Mouse (Mus musculus): ENCODE data around the gene Cpd.
A peak's percentile ranks its signal among the peaks of the same experiment; 100 is the strongest.

Gene Cpd

DNA sequence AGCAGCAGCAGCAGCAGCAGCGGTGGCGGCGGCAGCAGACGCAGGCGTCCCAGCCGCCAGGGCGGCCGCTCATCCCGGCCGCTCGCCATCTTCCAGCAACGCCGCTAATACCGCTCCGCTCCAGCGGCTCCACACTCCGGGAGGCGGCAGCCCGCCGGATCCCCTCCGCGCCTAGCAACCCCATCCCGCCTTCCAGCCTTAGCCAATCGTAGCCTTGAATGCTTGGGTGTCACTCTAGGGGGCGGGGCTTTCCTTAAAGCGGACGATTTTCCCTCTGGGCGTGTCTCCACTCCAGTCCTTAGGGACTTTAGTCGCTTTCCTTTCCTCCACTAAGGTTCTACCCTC lies at the start of gene Cpd:
TSS of gene Cpd (minus strand) at position 141 of the 345 bp plus-strand sequence.
- peak; percentile 70 to 78 for DNase-seq (ENCODE audit: low read depth in 1 of 2, low spot score in 2 of 2)

DNA sequence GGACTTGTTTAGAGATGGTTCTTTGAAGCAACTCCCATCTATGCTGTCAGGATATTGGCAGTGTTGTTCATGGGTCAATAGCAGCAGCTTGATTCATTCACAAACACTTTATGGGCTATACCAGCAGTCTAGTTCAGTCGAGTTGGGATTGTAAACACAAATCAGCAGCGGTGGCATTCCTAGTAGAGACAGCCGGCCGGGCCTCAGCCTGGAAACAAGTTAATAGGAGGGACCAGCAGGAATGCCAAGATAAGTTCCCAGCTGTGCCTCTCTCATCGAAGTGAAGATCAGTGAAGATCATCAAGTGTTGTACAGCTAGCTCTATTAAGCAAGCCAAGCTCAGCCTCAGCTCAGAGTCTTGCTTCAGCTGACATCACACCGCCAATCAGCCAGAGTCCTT lies 49.5 kb upstream of the Cpd start:
- DNase-seq (ENCODE audit: low read depth in 1 of 2, low spot score in 2 of 2): no peak

GRCm38 (mm10) chr11:76894240-76894639 lies 47.4 kb upstream of the Cpd start:
- peak in 1 of 2 experiments; percentile 11 for DNase-seq (ENCODE audit: low read depth in 1 of 2, low spot score in 2 of 2)

GRCm38 (mm10) chr11:76893570-76893969 lies 46.8 kb upstream of the Cpd start:
- no peak for DNase-seq (ENCODE audit: low read depth in 1 of 2, low spot score in 2 of 2)

DNA sequence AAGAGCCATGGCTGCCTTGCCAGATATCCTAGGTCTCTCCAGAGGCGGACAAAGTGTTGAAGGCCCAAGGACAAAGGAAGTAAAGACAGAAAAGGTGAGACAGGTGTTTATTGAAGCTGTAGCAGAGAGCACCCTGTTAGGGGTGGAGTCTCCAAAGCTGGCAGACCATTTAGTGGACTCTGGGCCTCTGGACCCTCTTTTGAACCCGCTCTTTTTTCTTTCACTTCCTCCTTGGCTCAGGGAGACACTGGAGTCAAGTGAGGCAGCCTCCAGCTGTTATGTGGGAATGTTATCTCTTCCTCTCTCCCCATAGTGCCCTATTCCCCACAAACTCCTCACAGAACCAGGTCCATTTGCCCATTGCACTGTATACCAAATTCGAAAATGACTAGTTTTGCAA lies 46.2 kb upstream of the Cpd start:
- DNase-seq (ENCODE audit: low read depth in 1 of 2, low spot score in 2 of 2): no peak

DNA sequence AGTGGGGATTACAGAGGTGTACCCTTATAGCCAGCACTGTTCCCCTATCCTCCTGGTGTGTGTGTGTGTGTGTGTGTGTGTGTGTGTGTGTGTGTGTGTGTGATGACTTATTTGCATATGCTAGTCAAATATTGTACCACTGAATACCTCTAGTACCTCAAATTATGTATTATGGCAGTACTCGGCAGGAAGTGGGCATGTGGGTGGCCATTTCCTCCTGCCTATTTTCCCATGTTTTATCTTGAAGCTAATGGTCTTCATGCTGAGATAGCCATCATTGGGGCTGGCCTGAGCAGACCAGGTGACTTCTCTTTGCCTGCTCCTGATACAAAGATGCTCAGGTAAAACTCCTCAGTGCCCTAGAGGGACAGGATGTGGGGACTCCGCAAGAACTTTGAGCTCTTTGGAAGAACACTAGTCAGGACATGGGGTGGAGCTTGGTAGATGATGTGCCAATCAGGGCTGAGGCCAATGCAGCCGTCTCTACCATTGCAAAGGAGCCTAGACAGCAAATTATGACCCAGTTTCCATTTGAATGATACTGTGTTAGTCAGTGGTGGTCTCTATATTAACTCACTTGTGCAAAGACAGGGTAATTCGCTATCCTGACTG lies 45.0 kb upstream of the Cpd start:
- no peak for DNase-seq (ENCODE audit: low read depth in 1 of 2, low spot score in 2 of 2)

GRCm38 (mm10) chr11:76891171-76891570 lies 44.4 kb upstream of the Cpd start:
- no peak for DNase-seq (ENCODE audit: low read depth in 1 of 2, low spot score in 2 of 2)

DNA sequence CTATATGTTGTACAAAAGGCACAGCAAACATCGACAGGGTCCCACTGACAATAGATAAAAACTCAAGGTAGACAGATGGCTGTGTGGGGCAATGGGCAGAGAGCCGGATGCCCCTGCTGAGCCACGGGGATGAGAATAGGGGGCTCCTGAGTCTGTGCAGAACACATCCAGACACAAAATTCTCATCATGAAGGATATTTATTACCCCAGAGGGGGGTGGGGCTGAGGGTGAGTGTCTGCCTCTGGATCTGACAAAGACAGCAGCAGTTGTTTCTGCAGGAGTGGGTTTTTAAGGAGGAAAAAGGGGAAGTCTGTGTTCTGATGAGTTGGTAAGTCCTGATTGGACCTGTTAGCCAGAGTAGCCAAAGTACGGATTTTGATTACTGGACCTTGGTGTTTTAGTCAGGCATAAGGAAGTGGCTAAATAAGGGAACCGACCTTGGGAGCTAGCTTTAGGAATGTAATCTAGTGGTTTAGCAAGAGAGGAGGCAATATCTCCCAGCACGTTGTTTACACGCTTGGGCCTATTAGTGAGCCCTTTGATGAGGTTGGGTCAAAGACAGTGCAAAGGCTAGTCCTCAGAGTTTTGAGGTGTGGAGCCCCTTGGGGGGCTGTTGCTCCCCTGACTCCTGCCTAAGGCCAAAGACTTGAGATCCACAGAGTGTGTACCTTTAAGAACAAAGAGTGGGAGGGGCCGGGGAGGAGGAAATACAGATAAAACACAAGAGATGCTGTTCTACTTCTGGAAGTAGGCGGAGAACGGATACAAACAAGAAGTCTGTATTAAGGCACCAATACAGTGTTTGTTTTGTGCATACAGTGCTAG lies 42.7 kb upstream of the Cpd start:
- no peak for DNase-seq (ENCODE audit: low read depth in 1 of 2, low spot score in 2 of 2)

DNA sequence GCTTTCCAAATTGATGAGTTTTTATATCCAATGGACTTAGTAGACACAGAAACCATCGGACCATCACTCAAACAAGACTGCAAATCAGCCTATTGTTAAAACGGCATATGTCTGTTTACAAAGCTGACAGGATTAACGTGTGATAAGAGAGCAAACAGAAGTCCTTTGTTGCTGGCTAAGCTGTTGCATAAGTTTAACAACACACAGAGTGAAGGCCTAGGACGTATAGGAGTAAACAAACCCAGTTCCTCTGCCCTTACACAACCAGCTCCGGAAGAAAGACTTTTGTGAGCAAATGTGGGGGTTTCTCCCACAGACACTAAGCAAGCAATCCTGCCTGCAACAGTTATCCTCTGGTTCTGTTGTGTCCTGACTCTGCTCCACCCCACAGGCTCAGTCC lies 37.6 kb upstream of the Cpd start:
- no peak for DNase-seq (ENCODE audit: low read depth in 1 of 2, low spot score in 2 of 2)

DNA sequence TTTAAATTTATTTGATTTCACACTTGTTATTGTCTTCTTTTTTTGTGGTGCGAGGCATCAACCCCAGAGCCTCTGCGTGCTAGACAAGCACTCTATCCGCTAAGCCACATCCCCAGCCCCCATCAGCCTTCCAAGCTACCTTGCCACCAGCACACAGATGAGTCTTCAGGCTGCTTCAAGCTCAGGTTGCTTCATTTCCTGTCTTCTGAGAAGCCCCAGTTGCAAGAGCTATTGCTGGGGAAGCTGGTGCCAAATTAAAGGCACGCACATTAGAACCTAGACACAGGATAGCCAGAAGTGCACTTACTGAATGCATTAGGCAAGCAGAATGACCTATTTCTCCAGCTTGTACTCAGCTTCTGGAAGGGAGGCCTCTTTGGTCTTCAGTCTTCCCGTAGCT lies 33.0 kb upstream of the Cpd start:
- no peak for DNase-seq (ENCODE audit: low read depth in 1 of 2, low spot score in 2 of 2)

GRCm38 (mm10) chr11:76874766-76875165 lies 27.9 kb upstream of the Cpd start:
- DNase-seq (ENCODE audit: low read depth in 1 of 2, low spot score in 2 of 2): no peak

- no peak for DNase-seq (ENCODE audit: low read depth in 1 of 2, low spot score in 2 of 2)
Observed at GRCm38 (mm10) chr11:76873865-76874264, 27.0 kb upstream of the Cpd start.

- no peak for DNase-seq (ENCODE audit: low read depth in 1 of 2, low spot score in 2 of 2)
Observed at GRCm38 (mm10) chr11:76872556-76873234, 25.9 kb upstream of the Cpd start.

DNA sequence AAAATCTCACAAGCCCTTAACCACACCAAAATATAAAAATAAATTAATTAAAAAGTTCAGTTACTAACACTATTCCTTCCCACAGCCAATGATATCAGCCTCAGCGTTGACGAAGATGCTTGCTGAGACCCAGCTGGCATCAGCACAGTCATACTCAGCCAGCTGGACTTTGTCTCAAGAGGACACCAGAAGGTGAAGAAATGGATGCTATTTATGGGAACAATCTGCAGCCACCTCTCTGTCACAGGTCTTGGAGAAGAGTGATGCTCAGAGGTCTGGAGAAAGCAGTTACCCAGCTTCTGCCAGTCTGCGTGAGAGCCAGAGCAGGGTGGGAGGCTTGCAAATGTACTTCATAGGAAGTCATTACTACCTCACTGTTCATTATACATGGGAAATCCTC lies 14.4 kb upstream of the Cpd start:
- no peak for DNase-seq (ENCODE audit: low read depth in 1 of 2, low spot score in 2 of 2)

- peak; percentile 11 to 23 for DNase-seq (ENCODE audit: low read depth in 1 of 2, low spot score in 2 of 2)
Observed at GRCm38 (mm10) chr11:76859261-76859660, 12.4 kb upstream of the Cpd start.

- DNase-seq (ENCODE audit: low read depth in 1 of 2, low spot score in 2 of 2): no peak
Observed at GRCm38 (mm10) chr11:76858781-76859180, 12.0 kb upstream of the Cpd start.

- DNase-seq (ENCODE audit: low read depth in 1 of 2, low spot score in 2 of 2): no peak
Observed at GRCm38 (mm10) chr11:76857111-76857510, 10.3 kb upstream of the Cpd start.

DNA sequence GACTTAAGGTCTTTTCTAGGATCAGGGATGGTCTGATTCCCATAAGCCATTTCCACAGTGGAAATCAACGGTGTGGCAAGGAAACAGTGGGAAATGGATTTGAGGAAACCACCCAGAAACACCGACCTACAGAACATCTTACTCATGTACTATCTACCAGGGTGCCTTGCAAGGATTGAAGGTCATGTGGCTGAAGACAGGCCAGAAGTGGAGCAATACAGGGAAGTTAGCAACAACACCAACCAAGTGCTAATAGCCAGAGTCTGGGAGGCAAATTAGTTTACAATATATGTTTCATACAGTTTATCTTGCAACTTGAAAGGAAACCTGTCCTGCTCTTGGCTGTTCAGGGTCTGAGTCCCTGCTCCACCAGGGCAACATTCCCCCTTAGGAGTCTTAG lies 9.8 kb upstream of the Cpd start:
- no peak for DNase-seq (ENCODE audit: low read depth in 1 of 2, low spot score in 2 of 2)

GRCm38 (mm10) chr11:76854475-76855341 lies 7.9 kb upstream of the Cpd start:
- DNase-seq (ENCODE audit: low read depth in 1 of 2, low spot score in 2 of 2): no peak

- no peak for DNase-seq (ENCODE audit: low read depth in 1 of 2, low spot score in 2 of 2)
Observed at GRCm38 (mm10) chr11:76851512-76851911, 4.7 kb upstream of the Cpd start.

DNA sequence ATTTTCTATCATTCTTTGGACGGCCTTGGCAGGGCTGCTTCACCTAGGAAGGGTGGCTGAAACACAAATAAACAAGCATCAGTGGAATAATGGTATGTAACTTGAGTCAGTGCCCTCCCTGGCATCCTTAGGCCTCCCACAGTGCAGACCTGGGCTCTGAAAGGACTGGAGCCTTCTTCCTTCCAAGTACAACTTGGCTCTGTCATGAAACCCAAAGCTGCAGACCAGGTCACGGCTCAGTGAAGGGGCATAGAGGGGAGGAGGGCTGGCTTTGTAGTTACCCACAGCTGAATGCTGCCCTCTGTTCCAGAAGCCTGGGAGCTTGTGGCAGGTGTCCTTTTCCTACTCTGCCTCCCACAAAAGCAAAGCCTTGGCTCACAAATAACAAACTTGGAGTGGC lies 2.8 kb upstream of the Cpd start:
- DNase-seq (ENCODE audit: low read depth in 1 of 2, low spot score in 2 of 2): no peak

Measured in monocyte, adult 2 months (primary cell).